Mouse (Mus musculus) retina, adult 2 months (tissue): Measurements from ENCODE around the gene Sae1.

Source experiments
- DNase-seq: peaks from one replicate; pipeline ENCODE4 v3.0.0-alpha.2; 2012; ENCODE audit warnings: low read depth, low spot score

The Sae1 gene

GRCm38 (mm10) chr7:16387160-16388041, at the start of gene Sae1:
Gene Sae1 (minus strand): TSS chr7:16387806.
- DNase-seq: peak; percentile 90

- DNase-seq: no peak
Measured at GRCm38 (mm10) chr7:16435088-16435487, 47.5 kb upstream of the Sae1 start.

- DNase-seq: no peak
Measured at GRCm38 (mm10) chr7:16433352-16433971, 45.9 kb upstream of the Sae1 start.

GRCm38 (mm10) chr7:16426129-16426729, 38.6 kb upstream of the Sae1 start:
- DNase-seq: peak; percentile 61

GRCm38 (mm10) chr7:16425721-16426120, 38.1 kb upstream of the Sae1 start:
- DNase-seq: no peak

- no peak for DNase-seq
Measured at GRCm38 (mm10) chr7:16423731-16424130, 36.1 kb upstream of the Sae1 start.

- no peak for DNase-seq
Measured at GRCm38 (mm10) chr7:16422222-16422856, 34.7 kb upstream of the Sae1 start.

GRCm38 (mm10) chr7:16420493-16421118, 33.0 kb upstream of the Sae1 start:
- DNase-seq: no peak

GRCm38 (mm10) chr7:16418713-16419112, 31.1 kb upstream of the Sae1 start:
- no peak for DNase-seq

- DNase-seq: no peak
Measured at GRCm38 (mm10) chr7:16417141-16417771, 29.6 kb upstream of the Sae1 start.

GRCm38 (mm10) chr7:16415426-16415825, 27.8 kb upstream of the Sae1 start:
- DNase-seq: no peak

- peak; percentile 65 for DNase-seq
Measured at GRCm38 (mm10) chr7:16412930-16413329, 25.3 kb upstream of the Sae1 start.

- no peak for DNase-seq
Measured at GRCm38 (mm10) chr7:16412220-16412896, 24.8 kb upstream of the Sae1 start.

GRCm38 (mm10) chr7:16411100-16411499, 23.5 kb upstream of the Sae1 start:
- DNase-seq: no peak

GRCm38 (mm10) chr7:16406978-16407377, 19.4 kb upstream of the Sae1 start:
- no peak for DNase-seq

GRCm38 (mm10) chr7:16405516-16406351, 18.1 kb upstream of the Sae1 start:
- no peak for DNase-seq

GRCm38 (mm10) chr7:16405073-16405455, 17.5 kb upstream of the Sae1 start:
- no peak for DNase-seq

GRCm38 (mm10) chr7:16404315-16405072, 16.9 kb upstream of the Sae1 start:
- DNase-seq: no peak
